Mouse (Mus musculus): ENCODE results near the gene Chchd2.

DNA sequence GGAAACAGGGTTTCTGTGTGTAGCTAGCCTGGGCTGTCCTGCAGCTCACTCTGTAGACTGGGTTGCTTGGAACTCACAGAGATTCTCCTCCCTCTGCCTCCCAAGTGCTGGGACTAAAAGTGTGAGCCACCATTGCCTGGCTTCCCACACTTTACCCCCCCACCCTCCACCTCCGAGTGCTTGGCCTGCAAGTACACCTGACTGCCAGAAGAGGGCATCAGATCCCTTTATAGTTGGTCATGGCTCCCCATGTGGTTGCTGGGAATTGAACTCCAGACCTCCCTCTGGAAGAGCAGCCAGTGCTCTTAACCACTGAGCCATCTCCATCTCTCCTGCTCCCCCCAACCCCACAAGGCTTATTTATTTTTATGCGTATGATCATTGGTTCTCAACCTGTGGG is 26.8 kb upstream of the Chchd2 start:
- TF ChIP-seq POLR2A (IDR thresholded peaks at IDR 0.05; ENCODE audit: control insufficient read depth, low read depth, low read length), result no peak
- peak; percentile 61; the same call in 1 of the 2 replicates for TF ChIP-seq CTCF (IDR thresholded peaks at IDR 0.05; ENCODE audit: control insufficient read depth, insufficient read depth, insufficient replicate concordance, low read depth, low read length)

All from testis, adult 2 months (tissue).